Mouse (Mus musculus) myocyte (in vitro differentiated cells): Measurements from ENCODE around the gene Stip1. TPM values are rescaled to one million over a fixed set of nuclear protein-coding genes. Genes with fewer than 3 reads are reported as not detected.

Experiments
- H3K27me3 ChIP-seq: one replicate; pipeline ENCODE4 v1.6.1; 2011; ENCODE audit not compliant: control insufficient read depth, insufficient read depth, insufficient read length
- H3K36me3 ChIP-seq: one replicate; pipeline ENCODE4 v1.6.1; 2011; ENCODE audit not compliant: control insufficient read depth, insufficient read depth
- H3K4me2 ChIP-seq: one replicate; pipeline ENCODE4 v1.6.1; 2011; ENCODE audit warnings: low read depth, control low read depth
- H3K4me3 ChIP-seq: one replicate; pipeline ENCODE4 v1.5.1; 2011; ENCODE audit warnings: mild to moderate bottlenecking, control low read depth, moderate library complexity
- H3K79me2 ChIP-seq: one replicate; pipeline ENCODE4 v1.6.1; 2011; ENCODE audit not compliant: control insufficient read depth, insufficient read depth
- H3ac ChIP-seq: one replicate; pipeline ENCODE4 v1.6.1; 2011; ENCODE audit not compliant: control insufficient read depth, insufficient read length
- CEBPB ChIP-seq: IDR thresholded peaks from 2 replicates; pipeline ENCODE4 v1.6.1; 2011; ENCODE audit warnings: mild to moderate bottlenecking, moderate library complexity; ENCODE audit not compliant: poor library complexity, insufficient read depth, severe bottlenecking
- E2F4 ChIP-seq: IDR thresholded peaks from one replicate; pipeline ENCODE4 v1.6.1; 2011; ENCODE audit warnings: mild to moderate bottlenecking, control low read depth, moderate library complexity; ENCODE audit not compliant: insufficient read depth
- MAX ChIP-seq: IDR thresholded peaks from one replicate; pipeline ENCODE4 v1.6.1; 2011; ENCODE audit warnings: low read depth, mild to moderate bottlenecking, control low read depth
- MYOD1 ChIP-seq, 3 experiments: IDR thresholded peaks; one replicate each; pipeline ENCODE4 v1.6.1; 2011; ENCODE audit warnings: control low read depth in 2 of 3, low read depth in 2 of 3, mild to moderate bottlenecking in 2 of 3, moderate library complexity in 1 of 3; ENCODE audit not compliant: insufficient read length in 2 of 3, control insufficient read depth in 1 of 3
- MYOG ChIP-seq, 3 experiments: IDR thresholded peaks; one replicate each; pipeline ENCODE4 v1.6.1; 2011; ENCODE audit warnings: control low read depth in 2 of 3, low read depth in 2 of 3, mild to moderate bottlenecking in 2 of 3; ENCODE audit not compliant: insufficient read length in 2 of 3, control insufficient read depth in 1 of 3, insufficient read depth in 1 of 3
- POLR2A ChIP-seq: IDR thresholded peaks from one replicate; pipeline ENCODE4 v1.6.1; 2011; ENCODE audit warnings: low read depth, mild to moderate bottlenecking, control low read depth, moderate library complexity; ENCODE audit not compliant: insufficient read length
- POLR2AphosphoS2 ChIP-seq: IDR thresholded peaks from one replicate; pipeline ENCODE4 v1.6.1; 2011; ENCODE audit warnings: low read depth, control low read depth; ENCODE audit not compliant: insufficient read length
- REST ChIP-seq: IDR thresholded peaks from one replicate; pipeline ENCODE4 v1.6.1; 2011; ENCODE audit warnings: mild to moderate bottlenecking, control low read depth, moderate library complexity; ENCODE audit not compliant: insufficient read depth, insufficient read length
- SRF ChIP-seq: IDR thresholded peaks from one replicate; pipeline ENCODE4 v1.6.1; 2011; ENCODE audit warnings: low read depth; ENCODE audit not compliant: control insufficient read depth, insufficient read length
- TCF12 ChIP-seq: IDR thresholded peaks from one replicate; pipeline ENCODE4 v1.6.1; 2011; ENCODE audit warnings: mild to moderate bottlenecking, control low read depth; ENCODE audit not compliant: poor library complexity, insufficient read depth, severe bottlenecking
- TCF3 ChIP-seq: IDR thresholded peaks from one replicate; pipeline ENCODE4 v1.6.1; 2011; ENCODE audit warnings: low read depth, control low read depth; ENCODE audit not compliant: insufficient read length
- USF1 ChIP-seq: IDR thresholded peaks from one replicate; pipeline ENCODE4 v1.6.1; 2011; ENCODE audit warnings: low read depth, mild to moderate bottlenecking, control low read depth, moderate library complexity
- polyA plus RNA-seq: library from polyadenylated mRNA; unstranded; fragments of >200 nt; fragmentation: generic; extraction: Trizol; gene quantifications from one replicate; pipeline ENCODE4 v1.2.1, GENCODE M21; 2012; ENCODE audit warnings: missing spikeins

The Stip1 gene
- polyA plus RNA-seq, 1 experiment = 223 TPM

- H3K4me2 ChIP-seq = no peak overlapping the region
- no peaks in the 10 kb centered on the region for H3K79me2 ChIP-seq
- TF ChIP-seq TCF12 (no peak), POLR2AphosphoS2 (no peak), MYOD1 (IDR thresholded peaks at IDR 0.05; ENCODE audit: control insufficient read depth in 1 of 3, insufficient read length in 2 of 3, low read depth in 2 of 3) (no peak), SRF (no peak), USF1 (no peak), TCF3 (no peak), CEBPB (no peak), MYOG (IDR thresholded peaks at IDR 0.05; ENCODE audit: control insufficient read depth in 1 of 3, insufficient read depth in 1 of 3, insufficient read length in 2 of 3, low read depth in 2 of 3) (no peak), E2F4 (no peak), MAX (no peak), REST (no peak), POLR2A (no peak)
- no peaks in the 10 kb centered on the region for H3K27me3 ChIP-seq
- H3K4me3 ChIP-seq = no peak overlapping the region
- no peak overlapping the region for H3ac ChIP-seq
- peaks cover 30% of the 10 kb centered on the region for H3K36me3 ChIP-seq
These were observed 22.0 kb downstream of the Stip1 start for GRCm38 (mm10) chr19:7017541-7018457.

GRCm38 (mm10) chr19:7014481-7015135, 25.2 kb downstream of the Stip1 start:
- no peaks in the 10 kb centered on the region for H3K27me3 ChIP-seq
- H3K4me2 ChIP-seq = no peak overlapping the region
- TF ChIP-seq TCF12 (no peak), REST (no peak), SRF (no peak), MAX (no peak), MYOD1 (IDR thresholded peaks at IDR 0.05; ENCODE audit: control insufficient read depth in 1 of 3, insufficient read length in 2 of 3, low read depth in 2 of 3) (no peak), TCF3 (no peak), CEBPB (no peak), POLR2A (no peak), USF1 (no peak), POLR2AphosphoS2 (no peak), E2F4 (no peak), MYOG (IDR thresholded peaks at IDR 0.05; ENCODE audit: control insufficient read depth in 1 of 3, insufficient read depth in 1 of 3, insufficient read length in 2 of 3, low read depth in 2 of 3) (no peak)

GRCm38 (mm10) chr19:7013984-7014383, 25.8 kb downstream of the Stip1 start:
- H3K79me2 ChIP-seq = no peaks in the 10 kb centered on the region
- no peak overlapping the region for H3K4me2 ChIP-seq
- no peak overlapping the region for H3K4me3 ChIP-seq
- H3ac ChIP-seq = no peak overlapping the region
- H3K36me3 ChIP-seq = no peaks in the 10 kb centered on the region
- TF ChIP-seq TCF12 = no peak
- TF ChIP-seq E2F4 = no peak
- no peak for TF ChIP-seq USF1
- no peak for TF ChIP-seq POLR2A
- TF ChIP-seq TCF3 = no peak
- no peak for TF ChIP-seq CEBPB
- no peak for TF ChIP-seq POLR2AphosphoS2
- TF ChIP-seq MAX = no peak
- no peak for TF ChIP-seq MYOG (IDR thresholded peaks at IDR 0.05; ENCODE audit: control insufficient read depth in 1 of 3, insufficient read depth in 1 of 3, insufficient read length in 2 of 3, low read depth in 2 of 3)
- TF ChIP-seq SRF = no peak
- no peak for TF ChIP-seq REST
- no peak for TF ChIP-seq MYOD1 (IDR thresholded peaks at IDR 0.05; ENCODE audit: control insufficient read depth in 1 of 3, insufficient read length in 2 of 3, low read depth in 2 of 3)
- H3K27me3 ChIP-seq = no peaks in the 10 kb centered on the region

More at GRCm38 (mm10) chr19:7014481-7015135, 25.2 kb downstream of the Stip1 start:
- no peaks in the 10 kb centered on the region for H3K79me2 ChIP-seq
- H3K36me3 ChIP-seq = peaks cover under 1% of the 10 kb centered on the region
- H3K4me3 ChIP-seq = no peak overlapping the region
- H3ac ChIP-seq = no peak overlapping the region

GRCm38 (mm10) chr19:7012426-7012825, 27.3 kb downstream of the Stip1 start:
- no peak overlapping the region for H3K4me3 ChIP-seq
- no peak overlapping the region for H3K4me2 ChIP-seq
- H3K27me3 ChIP-seq = no peaks in the 10 kb centered on the region
- TF ChIP-seq MYOD1 (IDR thresholded peaks at IDR 0.05; ENCODE audit: control insufficient read depth in 1 of 3, insufficient read length in 2 of 3, low read depth in 2 of 3) = no peak
- H3ac ChIP-seq = no peak overlapping the region
- no peaks in the 10 kb centered on the region for H3K79me2 ChIP-seq
- no peaks in the 10 kb centered on the region for H3K36me3 ChIP-seq
